Mouse (Mus musculus) intestine, embryonic 14.5 days (tissue): Measurements from ENCODE around the gene Zcchc10. TPM values are rescaled to one million over a fixed set of nuclear protein-coding genes. Genes with fewer than 3 reads are reported as not detected.

Source experiments
- polyA plus RNA-seq: library from polyadenylated mRNA; unstranded; fragments of >200 nt; fragmentation: Nextera tagmentation; extraction: Ambion mirVana; gene quantifications from 2 replicates; pipeline ENCODE4 v1.2.1, GENCODE M21; 2014

Zcchc10 gene
- polyA plus RNA-seq, 1 experiment from 2014 or later: 22.4 TPM

Other genes with a start within 250 kb of the Zcchc10 start
- gene Hspa4, start 24.2 kb upstream of the Zcchc10 start, polyA plus RNA-seq: 105 and 110 TPM in 2 replicates
- gene Aff4, start 26.2 kb downstream of the Zcchc10 start, polyA plus RNA-seq: 48.1 and 56.6 TPM in 2 replicates
- gene Leap2, start 98.5 kb downstream of the Zcchc10 start, polyA plus RNA-seq: not detected in 2 replicates
- gene Uqcrq, start 106.2 kb downstream of the Zcchc10 start, polyA plus RNA-seq: 645 and 717 TPM in 2 replicates
- 1.5 and 1.7 TPM in 2 replicates for gene Gdf9, start 106.3 kb downstream of the Zcchc10 start, polyA plus RNA-seq
- gene Gm10447, start 132.4 kb downstream of the Zcchc10 start, polyA plus RNA-seq: not detected in 2 replicates
- gene Shroom1, start 132.5 kb downstream of the Zcchc10 start, polyA plus RNA-seq: 0.97 and 1.4 TPM in 2 replicates
- gene Gm9837, start 145.8 kb downstream of the Zcchc10 start, polyA plus RNA-seq: not detected in 2 replicates
- gene Gm9945, start 155.5 kb downstream of the Zcchc10 start, polyA plus RNA-seq: not detected in 2 replicates
- 0.09 and 0.28 TPM in 2 replicates for gene Sowaha, start 155.6 kb downstream of the Zcchc10 start, polyA plus RNA-seq
- 20.7 and 22.7 TPM in 2 replicates for gene Sept8, start 194.6 kb downstream of the Zcchc10 start, polyA plus RNA-seq
- 58.7 and 63.5 TPM in 2 replicates for gene Kif3a, start 242.7 kb downstream of the Zcchc10 start, polyA plus RNA-seq